Mouse (Mus musculus) spleen, adult 2 months (tissue): ENCODE measurements around the gene Gm42742.

ENCODE experiments used
- CTCF ChIP-seq: fragments of 200-500 bp; IDR thresholded peaks from 2 replicates; pipeline ENCODE4 v1.5.1; 2011; ENCODE audit warnings: mild to moderate bottlenecking, inconsistent platforms; ENCODE audit not compliant: insufficient read depth, insufficient read length, insufficient replicate concordance; ENCODE audit errors: extremely low read depth
- POLR2A ChIP-seq: fragments of 200-500 bp; IDR thresholded peaks from 2 replicates; pipeline ENCODE4 v1.6.1; 2011; ENCODE audit warnings: low read depth, low read length, inconsistent platforms

DNA sequence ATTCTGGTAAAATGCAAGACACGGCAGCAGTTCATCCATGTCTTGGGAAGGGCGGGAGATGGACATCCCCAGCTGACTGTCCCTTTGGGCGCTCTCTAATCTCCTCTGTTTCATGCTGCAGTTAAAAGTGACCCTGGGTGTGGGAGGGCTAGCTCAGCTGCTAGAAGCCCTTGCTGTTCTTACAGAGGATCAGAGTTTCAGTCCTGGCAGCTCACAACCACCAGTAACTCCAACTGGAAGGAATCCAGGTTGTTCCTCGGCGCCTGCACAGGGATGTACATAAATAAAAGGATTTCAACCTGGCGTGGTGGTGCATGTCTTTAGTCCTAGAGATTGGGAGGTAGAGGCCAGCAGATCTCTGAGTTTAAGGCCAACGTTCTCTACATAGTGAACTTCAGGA lies 37.8 kb downstream of the Gm42742 start:
- TF ChIP-seq POLR2A (no peak), CTCF (no peak)
